Comparison of ENCODE assay signal across 11 mouse cellular contexts in genomic region chr12:15137039-15137438, GRCm38 (mm10).
"Had no signal": no experiment of that assay in that cellular context is flagged by ENCODE, and none has a peak within 500 bp of the region (broad histone marks: within the 10 kb centered on the region; RNA-seq: fewer than 3 reads in every experiment).

No protein-coding gene starts in this region.

- ATAC-seq: inflammation-experienced regulatory T-cells, adult 6 months; intestine, postnatal 0 days; liver, embryonic 12.5 days had no signal

- H3K4me1 ChIP-seq: limb, embryonic 15.5 days; liver, embryonic 12.5 days; midbrain, embryonic 12.5 days had no signal

- H3K27ac ChIP-seq: left cerebral cortex, adult 2 months; limb, embryonic 15.5 days; liver, embryonic 12.5 days; midbrain, embryonic 12.5 days; stomach, postnatal 0 days had no signal

- H3K36me3 ChIP-seq: limb, embryonic 15.5 days; liver, embryonic 12.5 days; midbrain, embryonic 12.5 days had no signal

- H3K4me2 ChIP-seq: limb, embryonic 15.5 days; liver, embryonic 12.5 days; lung, embryonic 14.5 days; midbrain, embryonic 12.5 days had no signal

- DNase-seq: lung, embryonic 14.5 days; lung, postnatal 10 days; lung, postnatal 4 days; thymus, postnatal 4 days had no signal

- H3K9me3 ChIP-seq: limb, embryonic 15.5 days; liver, embryonic 12.5 days; midbrain, embryonic 12.5 days had no signal

- H3K27me3 ChIP-seq: limb, embryonic 15.5 days; liver, embryonic 12.5 days; midbrain, embryonic 12.5 days had no signal

- H3K9ac ChIP-seq: limb, embryonic 15.5 days; liver, embryonic 12.5 days; lung, embryonic 14.5 days; midbrain, embryonic 12.5 days had no signal

- H3K4me3 ChIP-seq: left cerebral cortex, adult 2 months; limb, embryonic 15.5 days; liver, embryonic 12.5 days; midbrain, embryonic 12.5 days had no signal
